Mouse (Mus musculus): Measurements from ENCODE around the gene Hoxb8. TPM values are rescaled to one million over a fixed set of nuclear protein-coding genes. Genes with fewer than 3 reads are reported as not detected.

Hoxb8 gene
- polyA plus RNA-seq, 1 experiment from 2014 or later: 0.17 TPM

DNA sequence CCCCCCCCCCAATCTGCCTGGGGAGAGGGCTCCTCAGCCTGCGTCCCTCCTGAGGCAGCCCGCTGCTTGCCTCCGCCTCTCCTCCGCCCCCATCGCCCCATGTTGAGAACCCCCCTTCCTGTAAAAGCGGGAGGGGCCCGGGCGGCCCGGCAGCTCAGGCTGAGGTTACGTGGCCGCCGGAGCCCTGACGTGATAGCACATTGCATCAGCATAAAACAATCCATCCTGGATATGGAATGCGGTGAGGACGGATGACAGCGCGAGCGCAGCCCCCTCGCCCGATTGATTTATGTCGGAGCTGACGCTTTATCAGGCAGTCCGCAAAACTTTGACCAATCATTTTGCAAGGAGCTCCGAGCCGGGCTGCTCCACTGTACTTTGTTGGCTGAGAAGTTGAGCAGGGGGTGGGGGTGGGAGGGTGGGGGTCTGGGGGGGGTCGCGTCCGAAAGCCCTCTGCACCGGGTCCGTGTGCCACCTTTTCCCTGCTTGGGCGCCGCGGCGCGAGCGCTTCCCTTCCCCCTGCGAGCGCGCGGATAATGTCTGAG lies 10.6 kb upstream of the Hoxb8 start, which contains the start of gene Hoxb9:
TSS of gene Hoxb9 (plus strand) at position 462 of the 545 bp plus-strand sequence.
- Histone ChIP-seq H3K9me3 (no peaks in the 10 kb centered on the region), H3K4me2 (replicated peaks) (peak within 1 kb of the TSS; percentile 52), H3K9ac (peak within 1 kb of the TSS; percentile 1; the same call in 1 of the 2 replicates), H3K4me1 (peaks cover 27% of the 10 kb centered on the region), H3K27me3 (peaks cover 99% of the 10 kb centered on the region), H3K4me3 (peak within 1 kb of the TSS; percentile 31), H3K27ac (no peak within 1 kb of the TSS), H3K36me3 (no peaks in the 10 kb centered on the region)
- WGBS: 0% methylated on average over 40 of the region's 40 CpGs
- ATAC-seq (ENCODE audit: low FRiP score, low read depth): no peak

DNA sequence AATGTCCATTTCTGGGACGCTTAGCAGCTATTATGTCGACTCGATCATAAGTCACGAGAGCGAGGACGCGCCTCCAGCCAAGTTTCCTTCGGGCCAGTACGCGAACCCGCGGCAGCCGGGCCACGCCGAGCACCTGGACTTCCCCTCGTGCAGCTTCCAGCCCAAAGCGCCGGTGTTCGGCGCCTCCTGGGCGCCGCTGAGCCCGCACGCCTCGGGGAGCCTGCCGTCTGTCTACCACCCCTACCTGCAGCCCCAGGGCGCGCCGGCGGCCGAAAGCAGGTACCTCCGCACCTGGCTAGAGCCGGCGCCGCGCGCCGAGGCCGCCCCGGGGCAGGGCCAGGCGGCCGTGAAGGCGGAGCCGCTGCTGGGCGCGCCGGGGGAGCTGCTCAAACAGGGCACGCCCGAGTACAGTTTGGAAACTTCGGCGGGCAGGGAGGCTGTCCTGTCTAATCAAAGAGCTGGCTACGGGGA lies 10.1 kb upstream of the Hoxb8 start:
- no peak overlapping the region for H3K27ac ChIP-seq

DNA sequence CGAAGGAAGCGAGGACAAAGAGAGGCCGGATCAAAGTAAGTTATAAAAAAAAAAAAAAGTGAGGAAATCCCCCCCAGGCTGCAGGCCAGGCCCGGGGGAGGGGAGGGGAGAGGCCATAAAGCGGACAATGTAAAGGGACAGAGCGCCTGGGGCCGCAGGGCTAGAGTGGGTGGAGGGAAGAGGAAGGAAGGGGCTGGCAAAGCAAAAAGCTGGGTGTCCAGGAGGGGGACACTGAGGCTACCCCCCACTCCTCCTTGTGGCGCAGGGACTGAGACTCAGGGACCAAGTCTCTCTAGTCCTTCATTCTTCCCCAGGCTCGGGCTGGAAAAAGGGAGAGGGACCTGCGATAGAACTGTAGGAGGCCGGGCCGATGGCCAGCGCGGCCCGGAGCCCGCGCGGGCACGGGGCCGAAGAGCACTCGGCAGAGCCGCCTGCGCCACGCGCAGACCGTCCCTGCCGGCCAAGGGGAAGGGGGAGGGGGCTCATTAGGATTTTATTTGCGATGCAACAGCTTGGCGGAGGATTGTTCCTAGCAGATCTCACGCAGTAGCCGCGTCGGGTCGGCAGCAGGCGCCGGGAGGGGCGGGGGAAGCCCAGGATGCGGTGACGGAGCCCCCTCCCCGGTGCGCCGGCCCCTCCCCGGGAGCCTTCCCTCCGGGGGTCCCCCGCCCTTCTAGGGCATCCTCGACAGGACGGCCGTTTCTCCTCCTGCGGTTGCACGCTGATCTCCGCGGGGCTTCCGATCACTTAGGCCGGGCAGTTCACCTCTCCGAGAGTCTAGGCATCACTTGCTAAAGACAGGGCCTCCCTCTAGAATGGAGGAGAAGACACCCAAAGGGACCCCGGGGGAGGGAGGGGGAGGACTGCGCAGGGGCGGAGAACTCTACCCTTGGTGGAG lies 9.4 kb upstream of the Hoxb8 start:
- Histone ChIP-seq H3K4me2 (replicated peaks) (peak overlapping the region; percentile 52), H3K4me3 (peak overlapping the region; percentile 31), H3K9ac (0 out of 2 replicates have a peak overlapping the region, but pooled peaks have one; percentile 1), H3K27me3 (peaks cover 99% of the 10 kb centered on the region), H3K9me3 (no peaks in the 10 kb centered on the region), H3K27ac (no peak overlapping the region), H3K36me3 (no peaks in the 10 kb centered on the region), H3K4me1 (peaks cover 24% of the 10 kb centered on the region)
- under 1% methylated on average over 55 of the region's 58 CpGs for WGBS
- no peak for ATAC-seq (ENCODE audit: low FRiP score, low read depth)

More for the DNA sequence above, 10.1 kb upstream of the Hoxb8 start:
- WGBS: under 1% methylated on average over 51 of the region's 52 CpGs
- Histone ChIP-seq H3K4me2 (replicated peaks) (peak overlapping the region; percentile 52), H3K27me3 (peaks cover 99% of the 10 kb centered on the region), H3K9ac (no peak overlapping the region; the same call in 1 of the 2 replicates), H3K9me3 (no peaks in the 10 kb centered on the region), H3K4me1 (peaks cover 24% of the 10 kb centered on the region), H3K4me3 (peak overlapping the region; percentile 31), H3K36me3 (no peaks in the 10 kb centered on the region)
- ATAC-seq (ENCODE audit: low FRiP score, low read depth): no peak

DNA sequence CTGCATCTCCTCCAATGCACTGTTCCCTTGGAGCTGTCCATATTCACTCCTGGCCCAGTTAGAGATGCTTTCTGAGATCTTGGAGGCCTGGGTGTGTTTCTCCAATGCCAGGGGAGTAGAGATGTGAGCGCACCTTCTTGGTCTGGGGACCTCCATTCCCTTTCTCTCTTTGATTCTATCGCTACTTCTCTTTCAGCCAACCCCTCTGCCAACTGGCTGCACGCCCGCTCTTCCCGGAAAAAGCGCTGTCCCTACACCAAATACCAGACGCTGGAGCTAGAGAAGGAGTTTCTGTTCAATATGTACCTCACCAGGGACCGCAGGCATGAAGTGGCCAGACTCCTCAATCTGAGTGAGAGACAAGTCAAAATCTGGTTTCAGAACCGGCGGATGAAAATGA lies 7.3 kb upstream of the Hoxb8 start:
- Histone ChIP-seq H3K4me3 (no peak overlapping the region), H3K9ac (no peak overlapping the region), H3K4me2 (replicated peaks) (no peak overlapping the region), H3K9me3 (no peaks in the 10 kb centered on the region), H3K4me1 (peaks cover 24% of the 10 kb centered on the region), H3K27ac (no peak overlapping the region), H3K27me3 (peaks cover 99% of the 10 kb centered on the region), H3K36me3 (no peaks in the 10 kb centered on the region)
- ATAC-seq (ENCODE audit: low FRiP score, low read depth): no peak
- 17% methylated on average over 10 of the region's 10 CpGs for WGBS

DNA sequence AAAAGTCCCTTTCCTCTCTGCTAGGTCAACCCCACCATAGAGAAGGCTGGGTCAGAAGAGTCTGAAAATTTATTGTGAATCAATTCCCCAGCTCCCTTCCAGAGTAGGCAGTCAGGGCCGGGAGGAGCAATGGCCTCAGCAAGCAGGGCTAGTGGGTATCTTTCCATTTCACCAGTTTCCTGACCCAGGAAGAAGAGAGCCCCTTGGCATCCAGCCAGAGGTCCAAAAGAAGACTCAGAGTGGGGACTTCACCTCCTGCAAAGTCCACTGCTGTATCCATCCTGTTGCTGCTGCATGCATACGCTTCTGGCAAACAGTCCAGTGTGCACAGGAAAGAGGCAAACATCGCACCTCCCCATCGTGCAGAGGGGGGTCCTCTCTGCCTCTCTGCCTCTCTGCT lies 5.8 kb upstream of the Hoxb8 start:
- Histone ChIP-seq H3K4me2 (replicated peaks) (no peak overlapping the region), H3K9me3 (no peaks in the 10 kb centered on the region), H3K36me3 (no peaks in the 10 kb centered on the region), H3K27ac (no peak overlapping the region), H3K27me3 (peaks cover 99% of the 10 kb centered on the region), H3K9ac (no peak overlapping the region), H3K4me1 (peaks cover 16% of the 10 kb centered on the region), H3K4me3 (no peak overlapping the region)
- WGBS: 22% methylated on average over 4 of the region's 4 CpGs
- ATAC-seq (ENCODE audit: low FRiP score, low read depth): no peak

DNA sequence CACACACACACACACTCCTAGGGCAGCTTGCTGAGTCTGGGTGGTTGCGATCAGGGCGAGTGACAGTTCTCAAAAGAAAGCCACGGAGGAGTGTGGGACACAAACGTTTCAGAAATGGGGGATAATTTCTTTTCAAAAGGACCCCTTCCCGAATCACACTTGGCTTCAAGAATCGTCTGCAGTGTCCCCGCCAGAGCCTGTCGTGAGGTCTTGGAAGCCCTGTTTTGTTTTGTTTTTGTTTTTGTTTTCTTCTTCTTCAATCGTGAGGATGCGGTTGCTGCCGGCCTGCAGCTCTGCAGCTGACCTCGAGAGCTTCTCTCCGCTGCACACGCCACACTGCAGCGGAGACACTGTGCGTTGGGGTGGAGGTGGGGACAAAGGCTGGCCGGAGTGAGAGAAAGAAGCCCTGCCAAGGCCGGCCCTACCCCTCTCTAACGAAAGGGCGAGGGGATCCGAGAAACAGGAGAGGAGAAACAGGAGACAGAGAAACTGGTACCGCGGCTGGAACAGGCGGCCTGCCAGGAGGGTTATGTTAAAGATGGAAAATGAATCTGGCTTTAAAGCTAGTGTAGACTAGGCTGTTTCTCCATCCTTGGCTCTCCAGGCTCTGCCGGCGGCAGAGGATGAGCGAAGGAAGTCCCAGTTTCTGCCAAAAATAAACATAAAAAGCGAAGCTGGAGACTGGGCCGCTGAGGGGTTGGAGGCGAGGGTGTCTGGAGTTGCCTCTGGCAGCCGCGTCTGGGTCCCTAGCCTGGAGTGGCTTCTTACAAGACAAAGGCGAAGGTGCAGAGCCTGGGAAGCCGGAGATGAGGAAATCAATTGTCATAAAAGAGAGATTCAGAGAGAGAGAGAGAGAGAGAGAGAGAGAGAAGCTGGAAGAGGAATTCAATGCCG lies 4.3 kb upstream of the Hoxb8 start:
- peaks cover 97% of the 10 kb centered on the region for H3K27me3 ChIP-seq
- H3K27ac ChIP-seq: no peak overlapping the region
- H3K4me1 ChIP-seq: peaks cover 2% of the 10 kb centered on the region; the same call in 1 of the 2 replicates
- 2% methylated on average over 35 of the region's 35 CpGs for WGBS
- no peaks in the 10 kb centered on the region for H3K9me3 ChIP-seq
- H3K9ac ChIP-seq: no peak overlapping the region
- no peak overlapping the region for H3K4me3 ChIP-seq
- H3K4me2 ChIP-seq (replicated peaks): no peak overlapping the region
- no peak for ATAC-seq (ENCODE audit: low FRiP score, low read depth)
- H3K36me3 ChIP-seq: no peaks in the 10 kb centered on the region

DNA sequence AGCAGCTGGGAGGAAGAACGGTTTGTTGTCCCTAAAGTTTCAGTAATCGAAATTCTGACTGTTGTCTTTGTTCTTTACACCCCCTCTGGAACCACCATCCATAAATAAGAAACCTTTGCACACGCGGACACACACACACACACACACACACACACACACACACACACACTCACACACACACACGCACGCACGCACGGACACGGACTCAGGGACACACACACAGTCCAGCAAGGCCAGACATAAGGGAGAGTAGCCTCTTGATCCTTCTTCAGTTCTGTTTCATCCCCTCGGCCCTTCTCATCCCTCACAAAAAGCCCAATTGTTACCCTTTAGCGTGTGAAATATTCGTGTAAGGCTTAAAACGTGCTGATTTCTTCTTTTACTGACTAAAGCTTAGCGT lies 3.4 kb upstream of the Hoxb8 start:
- Histone ChIP-seq H3K27me3 (peaks cover 97% of the 10 kb centered on the region), H3K4me1 (peaks cover 6% of the 10 kb centered on the region), H3K4me3 (no peak overlapping the region), H3K9ac (no peak overlapping the region), H3K9me3 (no peaks in the 10 kb centered on the region), H3K27ac (no peak overlapping the region), H3K36me3 (no peaks in the 10 kb centered on the region), H3K4me2 (replicated peaks) (no peak overlapping the region)
- WGBS: 7% methylated on average over 14 of the region's 14 CpGs
- no peak for ATAC-seq (ENCODE audit: low FRiP score, low read depth)

DNA sequence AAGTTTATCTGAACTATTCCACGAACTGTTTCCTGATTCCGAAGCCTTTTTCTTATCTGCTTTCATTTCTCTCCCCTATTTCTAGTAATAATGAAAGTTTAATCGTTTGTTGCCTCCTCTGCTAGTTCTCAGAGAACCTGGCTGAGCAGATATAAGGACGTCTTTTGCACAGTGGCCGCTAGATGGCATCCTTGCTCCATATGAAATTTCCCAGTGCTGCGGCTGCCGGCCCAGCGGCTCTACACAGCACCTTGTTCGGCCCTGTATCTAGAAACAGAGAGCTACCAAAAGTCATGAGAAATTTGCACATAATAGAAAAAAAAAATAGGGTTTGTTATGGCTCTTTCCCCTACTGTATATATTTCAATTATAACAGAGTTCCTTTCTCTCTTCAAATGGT lies 2.9 kb upstream of the Hoxb8 start:
- Histone ChIP-seq H3K27ac (no peak overlapping the region), H3K4me2 (replicated peaks) (no peak overlapping the region), H3K9ac (no peak overlapping the region), H3K4me1 (peaks cover 6% of the 10 kb centered on the region), H3K9me3 (no peaks in the 10 kb centered on the region), H3K27me3 (peaks cover 97% of the 10 kb centered on the region), H3K4me3 (no peak overlapping the region), H3K36me3 (no peaks in the 10 kb centered on the region)
- no peak for ATAC-seq (ENCODE audit: low FRiP score, low read depth)
- under 1% methylated on average over 9 of the region's 9 CpGs for WGBS

DNA sequence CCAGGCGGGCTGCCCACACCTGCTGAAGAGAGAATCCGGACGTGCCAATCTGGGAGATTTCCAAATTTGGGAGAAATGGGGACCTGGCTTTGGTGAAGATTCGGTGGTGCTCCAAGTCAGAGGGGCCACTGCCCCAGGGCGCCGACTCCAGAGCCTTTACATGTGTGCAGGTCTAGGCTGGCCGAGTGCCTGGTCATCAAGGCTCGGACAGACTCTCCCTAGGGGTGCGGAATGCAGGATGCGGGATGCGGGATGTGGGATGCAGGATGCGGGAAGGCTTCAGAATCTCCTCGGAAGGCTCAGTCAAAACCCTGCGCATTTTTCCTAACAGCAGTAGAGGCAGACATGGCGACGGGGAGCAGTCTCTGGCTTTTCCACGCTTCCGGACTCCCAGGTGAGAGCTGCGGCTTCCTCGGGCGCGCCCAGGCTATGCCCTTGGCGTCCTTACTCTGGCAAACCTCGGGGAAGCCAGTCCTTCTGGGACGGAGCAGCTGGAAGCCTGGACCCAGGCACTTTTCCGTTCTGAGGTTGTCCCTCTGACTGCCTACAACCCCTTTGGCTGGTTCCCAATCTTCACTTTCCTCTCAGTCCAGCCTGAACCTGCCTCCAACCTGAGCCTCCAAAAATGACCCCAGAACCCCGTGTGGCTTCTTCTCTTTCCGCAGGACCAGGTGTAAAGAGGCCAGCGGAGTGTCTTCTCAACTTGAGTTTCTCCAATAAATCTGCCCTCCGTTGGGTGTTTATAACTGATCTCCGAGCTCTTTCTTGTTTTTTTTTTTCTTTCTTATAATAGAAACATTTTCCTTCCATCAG lies 2.1 kb upstream of the Hoxb8 start:
- ATAC-seq (ENCODE audit: low FRiP score, low read depth): no peak
- 2% methylated on average over 31 of the region's 31 CpGs for WGBS
- peaks cover 97% of the 10 kb centered on the region for H3K27me3 ChIP-seq
- no peak overlapping the region for H3K9ac ChIP-seq
- no peak overlapping the region for H3K27ac ChIP-seq
- no peaks in the 10 kb centered on the region for H3K36me3 ChIP-seq
- no peaks in the 10 kb centered on the region for H3K9me3 ChIP-seq
- H3K4me2 ChIP-seq (replicated peaks): no peak overlapping the region
- H3K4me1 ChIP-seq: peaks cover 13% of the 10 kb centered on the region
- no peak overlapping the region for H3K4me3 ChIP-seq

DNA sequence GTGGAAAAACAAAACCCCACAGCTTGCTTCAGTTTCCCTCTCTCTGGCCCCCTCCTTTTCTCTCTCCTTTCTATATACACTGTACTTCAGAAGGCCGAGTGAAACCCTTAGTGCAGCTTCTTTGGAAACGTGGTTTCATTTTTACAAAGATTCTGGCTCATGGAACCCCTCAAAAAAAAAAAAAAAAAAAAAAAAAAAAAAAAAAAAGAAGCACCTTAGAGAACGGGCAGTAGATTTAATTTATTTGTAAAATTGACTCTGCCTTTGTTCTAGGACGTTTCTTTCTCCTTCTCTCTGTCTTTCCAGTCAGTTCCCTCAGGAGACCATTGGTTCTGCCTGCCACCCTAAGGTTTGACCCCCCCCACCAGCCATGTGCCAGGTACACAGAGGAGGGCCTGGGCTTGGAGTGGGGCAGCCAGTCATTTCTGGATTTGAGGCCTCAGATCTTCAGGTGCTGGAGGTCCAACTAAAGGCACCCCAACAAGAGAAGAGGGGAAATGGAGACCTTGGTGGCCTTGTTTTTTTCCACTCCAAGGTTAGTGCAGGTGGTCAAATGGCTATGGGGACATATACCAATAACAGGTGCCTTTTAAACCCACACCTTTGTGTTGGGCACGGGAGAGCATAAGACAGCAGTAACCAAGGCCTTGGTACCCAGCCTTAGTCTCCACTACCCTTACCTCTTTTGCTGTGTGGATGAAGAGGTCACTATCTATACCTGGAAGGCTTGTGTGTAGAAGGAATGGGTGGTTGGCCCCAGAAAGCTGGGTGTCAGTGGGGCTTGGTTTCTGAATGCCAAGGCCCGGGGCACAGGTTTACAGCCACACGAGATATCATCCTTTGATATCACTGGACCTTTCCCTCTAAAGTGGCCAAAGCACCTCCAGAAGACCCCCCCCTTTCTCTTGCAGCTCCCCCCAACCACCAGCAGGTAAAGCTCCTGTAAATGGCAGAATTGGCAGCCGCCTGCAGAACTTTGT lies 1.0 kb upstream of the Hoxb8 start:
- no peaks in the 10 kb centered on the region for H3K36me3 ChIP-seq
- no peak overlapping the region for H3K4me3 ChIP-seq
- no peak overlapping the region for H3K27ac ChIP-seq
- peaks cover 16% of the 10 kb centered on the region for H3K4me1 ChIP-seq
- WGBS: 10% methylated on average over 8 of the region's 8 CpGs
- no peak overlapping the region for H3K4me2 ChIP-seq (replicated peaks)
- H3K27me3 ChIP-seq: peaks cover 97% of the 10 kb centered on the region
- no peaks in the 10 kb centered on the region for H3K9me3 ChIP-seq
- ATAC-seq (ENCODE audit: low FRiP score, low read depth): no peak
- H3K9ac ChIP-seq: no peak overlapping the region

Measured in limb, embryonic 13.5 days (tissue).